Mouse (Mus musculus): ENCODE measurements around the gene Grhpr.
"Not testable (repeated sequence)": the region's sequence is repeated elsewhere in the genome, so short reads cannot be mapped to it uniquely, and the experiment has no call there.

The Grhpr gene

GRCm38 (mm10) chr4:44976026-44976615 lies 5.1 kb upstream of the Grhpr start:
- peak; percentile 23 for DNase-seq

DNA sequence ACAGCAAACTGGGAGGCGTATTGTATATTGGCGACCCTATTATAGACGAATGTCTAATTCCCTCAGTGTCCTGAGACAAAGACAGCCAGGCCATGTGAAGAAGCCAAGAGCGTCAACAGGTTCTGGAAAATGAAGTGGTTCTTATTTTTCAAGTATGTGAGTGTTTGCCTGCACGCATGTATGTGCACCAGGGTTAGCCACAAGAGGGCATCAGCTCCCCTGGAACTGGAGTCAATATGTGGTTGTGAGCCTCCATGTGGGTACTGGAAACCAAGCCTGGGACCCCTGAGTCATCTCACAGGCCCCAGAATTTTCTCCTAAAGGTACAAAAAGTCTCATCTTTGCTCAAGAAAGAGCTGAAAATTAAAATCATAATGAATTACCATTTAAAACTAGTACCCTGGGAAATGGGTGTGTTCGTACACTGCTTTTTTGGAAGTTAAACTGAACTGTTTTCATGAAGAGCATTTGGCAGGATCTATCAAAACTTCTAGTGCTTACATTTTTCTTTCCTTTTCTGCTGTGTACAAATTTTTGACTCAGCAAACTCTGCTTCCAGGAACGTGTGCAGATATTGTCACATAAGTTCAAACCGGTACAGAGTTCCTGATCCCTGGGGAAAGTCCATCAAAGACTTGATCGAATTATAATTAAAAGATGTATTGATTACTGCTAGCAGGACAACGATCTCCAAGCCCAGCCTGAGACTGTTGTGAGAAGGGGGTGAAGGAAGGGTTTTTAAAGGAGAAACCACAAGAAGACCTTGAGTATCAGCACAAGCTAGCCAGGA lies 4.1 kb upstream of the Grhpr start:
- DNase-seq: no peak

GRCm38 (mm10) chr4:44978175-44978574 lies 3.0 kb upstream of the Grhpr start:
- DNase-seq: no peak

- DNase-seq: peak; percentile 66
These were observed 1.3 kb upstream of the Grhpr start for GRCm38 (mm10) chr4:44979794-44980338.

DNA sequence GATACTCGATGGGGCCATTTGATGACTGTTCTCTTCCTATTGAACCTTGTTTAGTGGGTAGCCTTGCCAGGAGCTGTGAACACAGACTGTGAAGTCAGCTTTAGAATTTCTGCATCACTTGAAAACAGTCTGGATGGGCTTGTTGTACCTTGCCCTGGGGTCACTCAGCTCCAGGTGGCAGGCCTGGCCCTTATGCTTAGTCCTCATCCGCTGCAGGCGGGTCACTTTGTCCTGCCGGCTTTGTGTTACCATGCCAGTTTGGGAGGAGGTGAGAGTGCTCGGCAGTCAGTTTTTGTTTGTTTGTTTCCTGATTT lies 736 bp downstream of the Grhpr start:
- DNase-seq: peak; percentile 60

DNA sequence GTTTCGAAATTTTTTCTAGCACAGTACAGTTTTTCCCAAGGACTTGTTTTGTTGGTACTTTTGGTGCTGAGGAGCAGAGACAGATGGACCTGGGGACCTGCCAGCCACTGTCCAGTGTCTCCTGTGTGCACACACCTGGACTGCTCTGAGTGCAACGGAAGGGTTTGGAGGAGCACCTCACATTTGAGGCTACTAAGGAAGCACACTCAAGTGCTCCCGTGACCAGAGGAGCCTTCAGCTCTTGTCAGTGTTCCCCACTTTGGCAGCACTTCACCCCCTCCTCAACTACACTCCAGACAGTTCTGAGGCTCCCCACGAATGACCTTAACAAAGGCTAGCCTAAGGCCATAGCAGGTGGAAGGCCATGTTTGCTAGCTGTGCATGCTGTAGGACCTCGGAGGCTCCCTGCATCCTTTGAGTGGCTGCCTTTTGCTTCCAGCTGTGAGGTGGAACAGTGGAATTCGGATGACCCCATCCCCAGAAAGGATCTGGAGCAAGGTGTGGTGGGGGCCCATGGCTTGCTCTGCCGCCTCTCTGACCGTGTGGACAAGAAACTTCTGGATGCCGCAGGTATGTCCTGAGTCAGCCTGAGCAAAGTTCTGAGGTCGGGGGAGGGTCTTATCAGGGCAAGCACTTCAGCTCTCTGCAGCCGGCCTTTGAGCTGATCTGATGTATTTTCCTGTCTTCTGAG lies 1.4 kb downstream of the Grhpr start:
- DNase-seq: peak; percentile 37

DNA sequence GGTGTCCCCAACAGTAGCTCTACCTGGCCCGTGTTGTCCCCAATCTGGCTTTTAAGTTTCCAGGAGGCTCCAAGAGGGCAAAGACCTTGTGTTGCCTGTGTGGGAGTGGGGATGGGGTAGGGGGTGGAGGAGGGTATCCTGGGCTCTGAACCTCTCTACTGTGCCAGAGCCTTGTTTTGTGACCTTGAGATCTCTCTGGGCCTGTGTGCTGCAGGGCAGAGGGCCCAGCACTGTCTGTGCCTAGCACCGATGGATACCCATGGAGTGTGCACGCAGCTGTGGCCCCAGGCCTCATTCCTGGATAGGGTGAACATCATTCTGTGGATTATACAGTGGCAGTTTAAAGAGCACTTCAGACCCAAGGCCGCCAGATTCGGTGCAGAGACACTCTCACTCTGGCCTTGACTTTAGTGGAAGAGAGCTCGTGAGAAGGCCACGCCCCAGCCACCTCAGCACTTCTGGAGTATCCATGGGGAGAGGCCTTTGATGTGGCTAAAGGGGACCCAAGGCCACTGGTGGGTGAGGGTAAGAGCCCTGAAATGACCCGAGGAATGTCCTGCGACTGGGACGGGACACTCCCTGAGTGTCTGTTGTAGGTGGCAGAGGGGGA lies 2.0 kb downstream of the Grhpr start:
- peak; percentile 34 for DNase-seq

GRCm38 (mm10) chr4:44990560-44990959 lies 9.4 kb downstream of the Grhpr start:
- no peak for DNase-seq

GRCm38 (mm10) chr4:44992330-44992729 lies 11.1 kb downstream of the Grhpr start:
- not testable (repeated sequence) for DNase-seq

GRCm38 (mm10) chr4:44993179-44993578 lies 12.0 kb downstream of the Grhpr start:
- not testable (repeated sequence) for DNase-seq

- no peak for DNase-seq
These were observed 12.7 kb downstream of the Grhpr start for GRCm38 (mm10) chr4:44993847-44994246.

DNA sequence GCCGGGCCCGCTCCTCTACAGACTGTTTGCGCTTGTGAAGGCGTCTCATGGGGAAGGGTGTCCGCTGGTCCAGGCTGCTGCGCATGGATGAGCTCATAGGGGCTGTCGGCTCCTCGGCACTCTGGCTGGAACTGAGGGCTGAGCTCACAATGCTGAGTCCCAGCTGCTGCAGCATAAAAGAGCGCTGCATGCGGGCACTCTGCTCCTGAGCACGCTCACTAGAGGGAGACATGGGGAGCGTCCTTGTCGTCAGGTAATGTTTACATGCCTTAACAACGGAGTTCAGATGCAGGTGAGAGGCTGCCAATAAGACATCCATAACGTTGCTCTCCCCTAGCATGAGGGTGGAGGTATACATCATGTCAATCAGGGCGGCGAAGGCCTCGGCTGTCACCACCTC lies 13.6 kb downstream of the Grhpr start:
- DNase-seq: no peak

DNA sequence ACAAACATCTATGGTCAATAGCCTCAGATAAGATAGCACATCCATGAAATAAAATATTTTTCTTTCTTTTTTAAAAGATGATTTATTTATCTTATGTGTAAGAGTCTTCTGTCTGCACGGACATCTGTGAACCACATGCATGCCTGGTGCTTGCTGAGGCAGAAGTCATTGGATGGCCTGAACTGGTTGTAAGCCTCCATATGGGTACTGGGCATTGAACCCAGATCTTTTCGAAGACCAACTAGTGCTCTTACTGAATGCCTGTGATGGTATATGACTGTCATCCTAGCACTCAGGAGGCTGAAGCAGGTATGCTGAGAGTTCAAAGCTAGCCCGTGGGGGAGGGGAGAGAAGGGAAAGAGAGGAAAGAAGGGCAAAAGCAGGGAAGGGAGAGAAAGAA lies 16.9 kb downstream of the Grhpr start:
- DNase-seq: no peak

- no peak for DNase-seq
These were observed 18.8 kb downstream of the Grhpr start for GRCm38 (mm10) chr4:45000001-45000400.

GRCm38 (mm10) chr4:45005452-45005851 lies 24.3 kb downstream of the Grhpr start:
- peak; percentile 29 for DNase-seq

DNA sequence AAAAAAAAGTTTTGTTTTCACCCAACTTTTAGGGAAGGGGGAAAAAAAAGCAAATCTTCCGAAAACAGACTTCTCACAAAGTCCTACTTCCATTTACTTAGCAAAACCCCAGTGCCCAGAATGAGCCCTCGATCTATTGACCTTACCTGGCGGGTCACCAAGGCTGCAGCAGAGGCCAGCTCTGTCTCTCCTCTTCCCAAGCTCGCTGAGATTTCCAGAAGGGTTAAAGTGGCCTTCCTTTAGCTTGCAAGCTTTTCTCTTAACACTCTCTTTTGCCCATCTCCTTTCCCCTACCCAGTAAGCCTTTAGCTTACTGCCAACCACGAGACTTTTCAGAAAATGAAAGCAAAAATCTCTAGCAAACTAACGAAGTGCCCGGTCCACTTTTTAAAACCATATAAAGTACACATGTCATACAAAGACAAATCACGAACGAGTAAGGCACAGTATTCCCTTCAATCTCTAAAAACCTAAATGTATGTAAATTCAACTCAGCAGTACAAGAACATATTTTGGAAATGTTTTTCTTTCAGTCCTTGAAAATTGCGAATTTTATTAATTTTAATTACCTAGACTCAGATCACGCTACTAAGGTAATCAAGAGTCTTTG lies 29.7 kb downstream of the Grhpr start:
- DNase-seq: peak; percentile 47

- DNase-seq: no peak
These were observed 30.4 kb downstream of the Grhpr start for GRCm38 (mm10) chr4:45011581-45012104.

GRCm38 (mm10) chr4:45012105-45012975 lies 31.1 kb downstream of the Grhpr start, which contains the start of gene Zbtb5:
Zbtb5 (minus strand) TSS chr4:45012412.
- DNase-seq: peak; percentile 99

- no peak for DNase-seq
These were observed 31.8 kb downstream of the Grhpr start for GRCm38 (mm10) chr4:45013031-45013431.

GRCm38 (mm10) chr4:45013537-45013936 lies 32.3 kb downstream of the Grhpr start:
- no peak for DNase-seq

DNA sequence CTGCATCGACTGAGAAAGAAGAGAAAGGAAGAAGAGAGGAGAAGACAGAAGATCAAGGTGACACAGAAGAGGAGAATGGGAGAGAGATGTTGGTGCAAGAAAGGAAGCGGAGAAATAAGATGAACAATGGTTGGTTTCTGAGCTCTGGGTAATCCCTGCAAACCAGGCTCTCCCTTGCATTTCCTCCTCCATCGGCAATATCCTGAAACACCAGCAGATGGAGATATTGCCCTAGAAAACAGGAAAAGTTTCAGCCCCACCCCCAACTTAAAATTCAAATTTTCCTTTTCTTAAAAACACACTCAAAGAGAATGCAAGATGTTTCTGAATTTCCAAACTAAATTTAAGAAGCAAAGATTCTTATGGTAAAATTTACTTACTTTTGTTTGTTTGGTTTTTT lies 34.4 kb downstream of the Grhpr start:
- peak; percentile 59 for DNase-seq

All from kidney, adult 18-20 months (tissue).